7 mouse cellular contexts compared by ENCODE assay signal in genomic region chr7:140855860-140856784, GRCm38 (mm10). TPM values are rescaled to one million over a fixed set of nuclear protein-coding genes. Genes with fewer than 3 reads are reported as not detected.
A peak's percentile ranks its signal among the peaks of the same experiment; 100 is the strongest.
DNase-seq lines count a peak whose midpoint lies in the region; ATAC-seq lines count a peak whose summit lies in the region.

Gene Gm45785 (minus strand): TSS chr7:140856331.

- peak within 1 kb of the TSS; percentile 98 for H3K4me2 ChIP-seq in intestine, embryonic 15.5 days (replicated peaks)

- ATAC-seq in intestine, embryonic 15.5 days: peak; percentile 88

- peak within 1 kb of the TSS; percentile 85 for H3K9ac ChIP-seq in intestine, embryonic 15.5 days

- H3K4me3 ChIP-seq in intestine, embryonic 15.5 days (replicated peaks): peak within 1 kb of the TSS; percentile 57
- peak within 1 kb of the TSS; percentile 90 for H3K4me3 ChIP-seq in midbrain, embryonic 10.5 days

- H3K27ac ChIP-seq in intestine, embryonic 15.5 days: peak within 1 kb of the TSS; percentile 95
- H3K27ac ChIP-seq in midbrain, embryonic 10.5 days (replicated peaks): peak within 1 kb of the TSS; percentile 90

- H3K36me3 ChIP-seq in intestine, embryonic 15.5 days: peaks cover 34% of the 10 kb centered on the region
- H3K36me3 ChIP-seq in midbrain, embryonic 10.5 days: peaks cover 68% of the 10 kb centered on the region

- H3K4me1 ChIP-seq in intestine, embryonic 15.5 days (replicated peaks): peaks cover 20% of the 10 kb centered on the region
- peaks cover 37% of the 10 kb centered on the region for H3K4me1 ChIP-seq in midbrain, embryonic 10.5 days

- intact Hi-C loops in gastrocnemius, postnatal 36 days (cut with DNase I): loop anchor here (2.0 kb wide), 2 partner anchors 25 to 47 kb away; partner anchors contain the start of gene Psmd13
- intact Hi-C loops in left cerebral cortex, postnatal 25 days (cut with DNase I): loop anchor here (1.0 to 2.0 kb wide), 2 partner anchors 25 to 205 kb away; partner anchors contain the start of genes B4galnt4 and Psmd13

- WGBS in intestine, embryonic 15.5 days: under 1% methylated on average over 51 of the region's 51 CpGs
- 1% methylated on average over 51 of the region's 51 CpGs for WGBS in midbrain, embryonic 10.5 days

- no peaks in the 10 kb centered on the region for H3K27me3 ChIP-seq in intestine, embryonic 15.5 days (replicated peaks)
- no peaks in the 10 kb centered on the region for H3K27me3 ChIP-seq in midbrain, embryonic 10.5 days (ENCODE audit: low read depth, poor library complexity, severe bottlenecking)

- DNase-seq in adrenal gland, adult 18-20 months (ENCODE audit: low spot score in 2 of 2): peak; percentile 70 to 80
- DNase-seq in embryo, embryonic 11.5 days (ENCODE audit: low read depth, low spot score): peak; percentile 78
- peak; percentile 75 to 80 for DNase-seq in gastrocnemius, postnatal 36 days
- peak; percentile 82 to 95 for DNase-seq in left cerebral cortex, postnatal 25 days (ENCODE audit: low spot score in 2 of 2)
- peak; percentile 91 for DNase-seq in midbrain, embryonic 10.5 days (ENCODE audit: low spot score)
- DNase-seq in right cerebral cortex, postnatal 4 days: peak; percentile 72

- no peaks in the 10 kb centered on the region for H3K9me3 ChIP-seq in intestine, embryonic 15.5 days
- no peaks in the 10 kb centered on the region for H3K9me3 ChIP-seq in midbrain, embryonic 10.5 days (replicated peaks)

RNA-seq across cellular contexts. Expression of gene Gm45785, which starts in this region (rescaled TPM):
- under 1 TPM; 0.36 to 0.61 TPM for total RNA-seq in adrenal gland, adult 18-20 months (2021)
- not detected for total RNA-seq in gastrocnemius, postnatal 36 days (2021)
- 0.54 TPM in 1 of 2 replicates, not detected in the other for polyA plus RNA-seq in intestine, embryonic 15.5 days (2015; fragmentation: Nextera tagmentation; extraction: Ambion mirVana)
- total RNA-seq in left cerebral cortex, postnatal 25 days (2021): 1 to 10 TPM; 1.2 to 1.8 TPM
- polyA plus RNA-seq in midbrain, embryonic 10.5 days (2016; fragmentation: Nextera tagmentation; extraction: Ambion mirVana): not detected in 2 replicates

Comparison
In these comparisons a context has a peak if more than half of its experiments do, and no peak if none do; other contexts are left out.
1. Peak in every context shown above with its lines: DNase-seq, ATAC-seq, H3K4me3 ChIP-seq and H3K27ac ChIP-seq.
2. Peak in DNase-seq in adrenal gland, adult 18-20 months; RNA of the gene not detected or under 1 TPM.
3. Peak in DNase-seq in gastrocnemius, postnatal 36 days; RNA of the gene not detected or under 1 TPM.
4. Peak in ATAC-seq, H3K4me3 ChIP-seq, H3K27ac ChIP-seq, H3K9ac ChIP-seq and H3K4me2 ChIP-seq in intestine, embryonic 15.5 days; RNA of the gene not detected or under 1 TPM.
5. Peak in DNase-seq, H3K4me3 ChIP-seq and H3K27ac ChIP-seq in midbrain, embryonic 10.5 days; RNA of the gene not detected or under 1 TPM.